Mouse (Mus musculus): Measurements from ENCODE around the gene Ptpn6.
"Not testable (repeated sequence)": the region's sequence is repeated elsewhere in the genome, so short reads cannot be mapped to it uniquely, and the experiment has no call there.

Gene Ptpn6

GRCm38 (mm10) chr6:124699962-124700610 is 38.4 kb downstream of the Ptpn6 start:
- DNase-seq (ENCODE audit: low spot score), result no peak

GRCm38 (mm10) chr6:124699366-124699765 is 39.1 kb downstream of the Ptpn6 start:
- no peak for DNase-seq (ENCODE audit: low spot score)

GRCm38 (mm10) chr6:124698751-124699150 is 39.8 kb downstream of the Ptpn6 start:
- no peak for DNase-seq (ENCODE audit: low spot score)

DNA sequence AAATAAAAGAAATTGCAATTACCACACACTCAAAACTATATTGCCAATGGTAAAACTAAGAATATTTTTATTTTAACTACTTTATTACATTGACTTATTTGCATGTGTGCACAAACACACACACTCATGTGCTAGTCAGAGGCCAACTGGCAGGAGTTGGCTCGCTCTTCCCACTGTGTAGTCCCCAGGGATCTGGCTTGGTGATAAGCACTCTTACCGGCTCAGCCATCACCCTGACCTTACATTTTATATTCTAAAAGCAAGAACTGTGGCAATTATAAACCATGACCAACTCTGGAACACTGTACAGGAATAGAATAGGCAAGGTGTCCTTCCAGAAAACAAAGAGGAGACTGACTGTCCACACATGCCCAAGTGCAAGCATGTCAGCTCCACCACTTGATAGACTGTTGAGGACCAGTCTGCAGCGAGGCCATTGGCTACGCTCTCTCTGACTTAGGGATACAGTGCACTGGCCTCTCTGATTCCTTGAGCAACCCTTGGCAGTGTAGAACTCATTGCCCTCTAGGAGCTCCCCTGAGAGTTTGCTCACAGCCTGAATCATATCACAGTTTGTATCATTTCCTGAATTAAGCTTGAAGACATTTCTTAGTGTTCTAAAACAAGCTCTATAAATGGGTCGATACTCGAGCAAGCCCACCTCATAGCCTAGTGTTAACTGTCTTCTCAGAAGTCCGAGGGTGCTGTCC is 41.9 kb downstream of the Ptpn6 start:
- no peak for DNase-seq (ENCODE audit: low spot score)

DNA sequence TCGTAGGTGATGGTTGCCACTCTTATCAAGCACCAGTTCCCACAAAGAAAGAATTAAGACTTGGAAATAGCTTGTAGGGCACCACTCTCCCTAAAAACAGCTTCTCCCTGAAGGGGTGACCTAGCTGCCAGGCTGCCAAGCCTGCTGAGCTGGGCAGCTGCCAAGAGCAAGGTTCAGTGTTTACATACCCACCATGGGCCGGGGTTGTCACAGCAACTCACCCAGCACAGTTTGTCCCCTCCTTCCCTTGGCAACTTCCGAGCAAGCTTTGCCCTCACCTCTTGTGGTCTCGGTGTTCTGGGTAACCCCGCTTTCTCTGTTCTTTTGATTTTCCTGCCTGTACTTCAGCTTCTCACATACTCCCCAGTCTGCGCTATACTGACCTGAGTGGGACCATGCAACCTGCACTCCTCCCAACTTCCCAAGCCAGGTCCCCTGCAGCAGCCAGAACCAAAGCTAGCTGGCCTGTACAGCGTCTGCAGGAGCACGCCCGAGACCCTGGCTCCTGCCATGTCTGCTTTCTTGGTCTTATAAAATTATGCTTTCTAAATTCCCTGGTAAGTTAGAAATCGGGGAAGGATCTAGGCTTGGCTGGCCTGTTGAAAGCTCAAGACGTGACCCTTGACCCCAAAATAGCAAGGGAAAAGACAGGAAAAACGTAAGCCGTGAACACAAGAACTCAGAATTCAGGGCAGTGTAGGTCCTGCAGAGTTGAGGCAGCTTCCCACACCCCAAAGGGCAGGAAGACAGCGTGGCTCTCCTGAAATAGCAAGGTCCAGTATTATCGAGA is 44.2 kb downstream of the Ptpn6 start:
- DNase-seq (ENCODE audit: low spot score), result no peak

- no peak for DNase-seq (ENCODE audit: low spot score)
Measured at GRCm38 (mm10) chr6:124693243-124693981, 45.1 kb downstream of the Ptpn6 start.

GRCm38 (mm10) chr6:124690517-124690916 is 48.0 kb downstream of the Ptpn6 start:
- no peak for DNase-seq (ENCODE audit: low spot score)

GRCm38 (mm10) chr6:124689011-124689410 is 49.5 kb downstream of the Ptpn6 start:
- DNase-seq (ENCODE audit: low spot score), result no peak

GRCm38 (mm10) chr6:124688151-124688758 is 50.3 kb downstream of the Ptpn6 start:
- DNase-seq (ENCODE audit: low spot score), result no peak

DNA sequence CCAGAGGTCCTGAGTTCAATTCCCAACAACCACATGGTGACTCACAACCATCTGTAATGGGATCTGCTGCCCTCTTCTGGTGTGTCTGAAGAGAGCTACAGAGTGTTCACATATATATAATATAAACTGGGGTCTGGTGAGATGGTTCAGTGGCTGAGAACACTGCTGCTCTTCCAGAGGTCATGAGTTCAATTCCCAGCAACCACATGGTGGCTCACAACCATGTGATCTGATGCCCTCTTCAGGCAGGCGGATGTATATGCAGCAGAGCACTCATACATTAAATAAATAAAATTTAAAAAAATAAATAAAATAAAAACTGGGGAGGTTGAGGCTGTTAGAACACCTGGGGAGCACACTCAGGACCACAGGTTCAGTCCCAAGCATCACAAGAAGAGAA is 51.9 kb downstream of the Ptpn6 start:
- not testable (repeated sequence) for DNase-seq (ENCODE audit: low spot score)

- no peak for DNase-seq (ENCODE audit: low spot score)
Measured at GRCm38 (mm10) chr6:124685606-124686386, 52.7 kb downstream of the Ptpn6 start.

DNA sequence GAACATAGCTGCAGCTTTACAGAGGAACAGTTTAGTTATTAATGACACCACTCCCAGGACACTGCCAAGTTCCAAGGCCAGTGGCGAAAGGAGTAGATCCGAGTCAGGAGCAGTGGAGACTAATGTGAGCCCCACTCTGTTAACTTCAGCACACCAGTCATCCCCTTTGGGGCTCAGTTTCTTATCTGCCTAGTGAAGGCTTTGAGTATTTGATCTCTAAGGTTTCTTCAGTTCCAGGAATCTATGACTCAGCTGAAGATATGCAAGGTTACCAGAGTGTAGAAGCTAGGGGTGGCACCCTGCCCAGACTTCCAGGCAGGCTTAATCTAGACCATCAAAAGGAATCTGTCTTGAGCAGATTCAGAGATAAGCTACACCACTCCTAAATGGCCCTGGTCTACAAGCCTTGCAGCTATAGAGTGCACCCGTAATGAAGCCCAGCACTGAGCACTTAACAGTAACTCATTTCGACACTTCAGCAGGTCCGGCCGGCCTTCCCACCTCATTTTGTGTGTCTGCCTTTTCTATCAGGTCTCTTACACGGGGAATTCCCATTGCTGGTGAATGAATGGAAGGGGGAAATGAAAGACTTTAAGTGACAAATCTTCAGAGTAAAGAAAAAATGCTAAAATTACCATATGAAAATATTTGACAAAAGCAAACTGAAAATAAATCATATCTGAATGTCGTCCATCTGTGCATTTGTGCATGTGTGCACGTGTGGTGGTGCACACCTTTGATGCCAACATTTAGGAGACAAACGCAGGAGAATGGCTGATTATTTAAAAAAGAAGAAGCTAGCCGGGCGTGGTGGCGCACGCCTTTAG is 54.7 kb downstream of the Ptpn6 start:
- no peak for DNase-seq (ENCODE audit: low spot score)

- not testable (repeated sequence) for DNase-seq (ENCODE audit: low spot score)
Measured at GRCm38 (mm10) chr6:124682291-124682690, 56.2 kb downstream of the Ptpn6 start.

- no peak for DNase-seq (ENCODE audit: low spot score)
Measured at GRCm38 (mm10) chr6:124679486-124679885, 59.0 kb downstream of the Ptpn6 start.

- DNase-seq (ENCODE audit: low spot score), result no peak
Measured at GRCm38 (mm10) chr6:124678769-124679168, 59.7 kb downstream of the Ptpn6 start.

- no peak for DNase-seq (ENCODE audit: low spot score)
Measured at GRCm38 (mm10) chr6:124676171-124676570, 62.3 kb downstream of the Ptpn6 start.

DNA sequence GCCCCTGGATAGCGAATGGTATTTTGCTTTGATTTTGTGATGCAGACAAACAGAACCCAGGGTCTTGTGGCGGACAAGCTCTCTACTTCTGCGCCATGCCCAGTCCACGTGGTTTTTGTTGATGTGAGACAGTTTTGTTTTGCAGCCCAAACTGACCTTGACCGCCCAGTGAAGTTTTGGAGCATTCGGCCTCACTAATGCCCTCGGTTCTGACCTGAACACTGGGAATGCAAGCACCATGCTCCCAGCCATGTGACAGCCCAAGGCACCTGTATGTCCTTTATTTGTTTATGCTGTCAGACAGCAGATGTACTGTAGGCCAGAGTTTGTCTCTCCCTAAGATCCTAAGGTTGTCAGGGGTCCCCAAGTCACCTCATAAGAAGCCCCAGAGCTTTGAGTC is 63.9 kb downstream of the Ptpn6 start:
- DNase-seq (ENCODE audit: low spot score), result no peak

GRCm38 (mm10) chr6:124673619-124674018 is 64.9 kb downstream of the Ptpn6 start:
- DNase-seq (ENCODE audit: low spot score), result no peak

DNA sequence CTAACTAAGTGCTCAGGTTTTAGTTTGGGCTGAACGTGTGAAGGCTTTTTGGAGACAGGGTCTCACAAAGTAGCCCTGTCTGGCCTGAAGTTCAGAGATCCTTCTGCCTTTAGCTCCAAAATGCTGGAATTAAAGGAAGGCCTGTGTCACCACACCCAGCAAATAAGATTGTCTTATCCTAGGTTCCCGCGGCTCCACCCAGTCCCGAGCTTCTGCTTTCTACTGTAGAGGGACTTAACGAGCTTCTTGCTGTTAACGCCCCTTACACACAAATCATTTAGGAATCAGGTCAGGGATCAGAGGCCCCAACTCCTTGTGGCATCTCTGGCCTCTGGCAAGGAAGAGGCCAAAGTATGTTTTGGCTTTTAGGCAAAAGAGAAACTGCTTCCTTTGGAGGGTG is 66.4 kb downstream of the Ptpn6 start:
- no peak for DNase-seq (ENCODE audit: low spot score)
